Mouse (Mus musculus) frontal cortex, postnatal 36 days (tissue): ENCODE measurements around the gene Dtymk.

Experiments used
- DNase-seq, 2 experiments: peaks; one replicate each; pipeline ENCODE4 v3.0.0; 2022; ENCODE audit warnings: low spot score in 2 of 2

Dtymk gene

DNA sequence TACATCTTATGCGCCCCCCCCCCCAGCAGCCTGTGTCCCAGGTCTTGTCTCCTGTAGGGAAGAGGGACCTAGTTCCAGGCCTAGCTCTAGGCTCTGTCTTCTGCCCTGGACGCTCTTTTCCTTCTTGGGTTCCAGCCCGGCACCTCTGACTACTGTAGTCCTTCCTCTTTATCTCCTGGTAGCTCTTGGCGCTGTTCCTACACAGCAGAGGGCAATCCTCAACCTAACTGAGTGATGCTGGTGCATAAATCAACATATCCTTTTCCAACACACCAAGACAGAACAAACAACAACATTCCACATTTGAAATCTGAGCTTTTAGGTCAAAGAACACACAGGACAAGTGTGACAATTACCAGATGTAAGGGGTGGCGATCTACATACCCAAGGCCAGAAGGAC is 55.6 kb downstream of the Dtymk start:
- DNase-seq, result no peak

DNA sequence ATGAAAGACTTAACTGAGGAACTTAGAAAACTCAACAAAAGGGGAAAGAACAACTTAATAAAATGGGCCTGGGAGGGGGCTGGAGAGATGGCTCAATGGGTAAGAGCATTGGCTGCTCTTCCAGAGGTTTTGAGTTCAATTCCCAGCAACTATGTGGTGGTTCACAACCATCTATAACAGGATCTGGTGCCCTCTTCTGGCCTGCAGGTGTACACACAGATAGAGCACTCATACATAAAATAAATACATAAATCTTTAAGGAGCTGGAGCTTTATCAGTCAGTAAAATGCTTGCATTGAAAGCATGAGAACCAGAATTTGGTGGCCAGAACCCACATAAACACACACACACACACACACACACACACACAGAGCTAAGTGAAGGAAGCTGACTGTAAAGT is 58.8 kb downstream of the Dtymk start:
- DNase-seq, result no peak
